Mouse (Mus musculus): Measurements from ENCODE around the gene 2010111I01Rik. TPM values are rescaled to one million over a fixed set of nuclear protein-coding genes. Genes with fewer than 3 reads are reported as not detected.
"Not testable (repeated sequence)": the region's sequence is repeated elsewhere in the genome, so short reads cannot be mapped to it uniquely, and the experiment has no call there.

2010111I01Rik gene
- polyA plus RNA-seq (2015; fragmentation: Nextera tagmentation; extraction: Ambion mirVana) = 16.5 and 17.2 TPM in 2 replicates

DNA sequence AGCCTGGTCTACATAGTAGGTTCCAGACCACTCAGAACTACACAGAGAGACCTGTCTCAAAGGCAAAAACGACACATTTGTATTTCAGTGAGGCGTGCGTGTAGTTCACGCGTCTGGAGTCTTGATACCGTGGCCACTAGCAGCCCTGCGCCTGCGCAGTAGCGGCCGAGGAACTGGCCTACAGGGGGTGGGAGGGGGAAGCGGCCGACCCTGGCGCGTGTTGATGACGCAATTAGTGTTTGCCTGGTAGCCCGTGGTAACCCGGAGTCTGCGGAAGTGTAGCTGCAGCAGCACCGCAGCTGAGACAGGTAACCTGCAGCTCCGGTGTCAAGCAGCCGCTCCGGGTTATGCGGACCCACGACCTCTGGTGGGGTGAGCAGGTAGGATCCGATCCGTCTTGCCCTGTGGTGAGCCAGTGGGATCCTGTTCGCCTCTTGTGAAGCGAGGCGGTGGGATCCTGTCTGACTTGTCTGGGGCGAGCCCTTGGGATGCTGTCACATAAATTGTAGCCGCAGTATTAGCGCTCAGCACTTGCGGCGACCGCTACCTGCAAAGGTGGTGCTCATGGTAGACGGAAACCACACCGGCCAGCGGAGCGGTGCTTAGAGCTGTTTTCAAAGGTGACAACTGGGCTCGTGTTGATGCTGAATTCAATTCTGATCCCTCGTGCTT, at the start of gene 2010111I01Rik:
2010111I01Rik (plus strand) TSS at position 254 of the 672 bp plus-strand sequence.
- Histone ChIP-seq H3K4me1 (replicated peaks) (peaks cover 18% of the 10 kb centered on the region), H3K4me3 (replicated peaks) (peak within 1 kb of the TSS; percentile 71), H3K4me2 (peak within 1 kb of the TSS; percentile 85), H3K9me3 (replicated peaks) (no peaks in the 10 kb centered on the region), H3K9ac (peak within 1 kb of the TSS; percentile 70), H3K27me3 (no peaks in the 10 kb centered on the region), H3K27ac (no peak within 1 kb of the TSS; the same call in 1 of the 2 replicates), H3K36me3 (no peaks in the 10 kb centered on the region)
- under 1% methylated on average over 41 of the region's 41 CpGs for WGBS (ENCODE audit: insufficient replicate concordance)
- peak; percentile 93 for ATAC-seq (ENCODE audit: low read depth)
- peak; percentile 92 for DNase-seq

DNA sequence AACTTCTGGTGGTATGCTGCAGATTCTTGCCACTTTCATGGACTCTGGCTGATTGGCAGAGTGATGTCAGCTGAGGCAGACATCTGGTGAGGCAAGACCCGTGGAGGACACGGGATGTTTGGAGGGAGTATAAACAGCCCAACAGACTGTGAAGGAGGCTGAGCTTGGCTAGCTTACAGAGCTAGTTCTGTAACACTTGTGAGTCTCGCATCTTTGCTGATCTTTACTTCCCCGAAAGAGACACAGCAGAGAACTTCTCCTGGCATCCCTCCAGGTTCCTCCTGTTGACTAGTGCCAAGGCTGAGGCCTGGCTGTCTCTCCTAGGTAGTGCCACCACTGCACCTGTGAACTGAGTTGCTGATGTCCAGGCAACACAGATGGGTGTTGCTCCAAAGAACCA, 48.0 kb upstream of the 2010111I01Rik start:
- Histone ChIP-seq H3K27ac (no peak overlapping the region), H3K36me3 (no peaks in the 10 kb centered on the region), H3K9ac (no peak overlapping the region), H3K27me3 (no peaks in the 10 kb centered on the region), H3K4me3 (replicated peaks) (no peak overlapping the region), H3K4me1 (replicated peaks) (peaks cover 17% of the 10 kb centered on the region), H3K4me2 (no peak overlapping the region), H3K9me3 (replicated peaks) (no peaks in the 10 kb centered on the region)
- no peak for ATAC-seq (ENCODE audit: low read depth)
- no peak for DNase-seq
- whole genome bisulfite sequencing (ENCODE audit: insufficient replicate concordance) = 55% methylated on average over 4 of the region's 4 CpGs

DNA sequence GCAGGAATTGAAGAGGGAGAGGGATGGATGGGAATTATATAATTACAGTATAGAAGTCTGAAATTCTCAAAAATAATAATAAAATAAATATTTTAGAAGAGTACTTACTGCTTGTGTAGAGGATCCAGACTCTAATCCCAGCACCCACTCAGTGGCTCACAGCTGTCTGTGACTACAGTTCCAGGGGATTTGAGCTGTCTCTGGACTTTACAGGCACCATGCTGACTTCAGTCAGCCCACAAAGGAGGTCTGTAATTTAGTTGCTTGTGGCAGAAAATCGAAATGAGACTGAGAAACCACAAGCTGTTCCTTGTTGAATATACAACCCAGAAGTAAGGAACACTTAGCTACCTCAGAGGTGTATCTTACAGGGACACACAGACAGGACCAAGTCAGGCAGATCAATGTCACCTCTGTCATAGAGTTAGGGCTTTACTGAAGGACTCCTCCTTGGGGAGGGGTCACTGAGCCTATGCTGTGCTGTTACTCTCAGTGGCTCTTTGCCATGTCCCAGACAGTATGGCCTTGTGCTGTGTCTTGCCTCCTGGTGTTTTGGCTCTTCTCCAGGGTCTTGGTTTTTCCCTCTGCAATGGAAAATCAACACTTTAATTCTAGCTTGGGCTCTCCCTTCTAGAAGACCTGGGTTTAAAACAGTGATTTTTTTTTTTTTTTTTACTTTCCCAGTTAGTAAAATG, 47.1 kb upstream of the 2010111I01Rik start:
- Histone ChIP-seq H3K9me3 (replicated peaks) (no peaks in the 10 kb centered on the region), H3K27me3 (no peaks in the 10 kb centered on the region), H3K9ac (no peak overlapping the region), H3K27ac (no peak overlapping the region), H3K4me2 (no peak overlapping the region), H3K36me3 (no peaks in the 10 kb centered on the region), H3K4me1 (replicated peaks) (peaks cover 8% of the 10 kb centered on the region; the same call in 1 of the 2 replicates), H3K4me3 (replicated peaks) (no peak overlapping the region)
- 37% methylated on average over 1 of the region's 1 CpGs for WGBS (ENCODE audit: insufficient replicate concordance)
- ATAC-seq (ENCODE audit: low read depth) (no peak), DNase-seq (no peak)

GRCm38 (mm10) chr13:62919647-62920341, 44.9 kb upstream of the 2010111I01Rik start:
- H3K27ac ChIP-seq = no peak overlapping the region
- no peaks in the 10 kb centered on the region for H3K4me1 ChIP-seq (replicated peaks)
- WGBS (ENCODE audit: insufficient replicate concordance) = 32% methylated on average over 11 of the region's 11 CpGs
- DNase-seq (peak; percentile 50), ATAC-seq (ENCODE audit: low read depth) (no peak)
- no peaks in the 10 kb centered on the region for H3K36me3 ChIP-seq
- H3K9me3 ChIP-seq (replicated peaks) = no peaks in the 10 kb centered on the region
- H3K4me2 ChIP-seq = no peak overlapping the region
- H3K27me3 ChIP-seq = no peaks in the 10 kb centered on the region
- H3K9ac ChIP-seq = no peak overlapping the region
- no peak overlapping the region for H3K4me3 ChIP-seq (replicated peaks)

DNA sequence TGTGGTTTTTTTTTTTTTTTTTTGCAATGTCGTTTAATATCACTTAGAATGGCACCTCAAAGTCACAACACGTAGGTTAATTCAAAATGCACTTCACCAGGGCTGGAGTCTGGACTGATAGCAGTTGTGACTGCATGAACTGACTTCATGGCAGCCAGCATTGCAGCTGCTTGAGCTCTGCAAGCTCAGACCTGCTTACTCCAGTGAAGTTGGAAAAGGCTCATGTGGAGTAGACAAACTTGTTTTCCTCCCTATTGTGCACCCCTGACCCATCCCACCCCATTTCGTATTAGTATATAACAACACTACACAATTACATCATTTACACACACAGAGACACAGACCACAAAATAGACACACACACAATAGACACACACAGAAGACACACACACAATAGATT, 42.0 kb upstream of the 2010111I01Rik start:
- Histone ChIP-seq H3K27ac (no peak overlapping the region), H3K36me3 (no peaks in the 10 kb centered on the region), H3K4me2 (no peak overlapping the region), H3K27me3 (no peaks in the 10 kb centered on the region), H3K4me1 (replicated peaks) (no peaks in the 10 kb centered on the region), H3K4me3 (replicated peaks) (no peak overlapping the region), H3K9ac (no peak overlapping the region), H3K9me3 (replicated peaks) (no peaks in the 10 kb centered on the region)
- ATAC-seq (ENCODE audit: low read depth) = no peak
- no peak for DNase-seq
- WGBS (ENCODE audit: insufficient replicate concordance) = 59% methylated on average over 3 of the region's 3 CpGs

GRCm38 (mm10) chr13:62923182-62923581, 41.5 kb upstream of the 2010111I01Rik start:
- ATAC-seq (ENCODE audit: low read depth) = no peak
- no peak overlapping the region for H3K27ac ChIP-seq
- no peak for DNase-seq

DNA sequence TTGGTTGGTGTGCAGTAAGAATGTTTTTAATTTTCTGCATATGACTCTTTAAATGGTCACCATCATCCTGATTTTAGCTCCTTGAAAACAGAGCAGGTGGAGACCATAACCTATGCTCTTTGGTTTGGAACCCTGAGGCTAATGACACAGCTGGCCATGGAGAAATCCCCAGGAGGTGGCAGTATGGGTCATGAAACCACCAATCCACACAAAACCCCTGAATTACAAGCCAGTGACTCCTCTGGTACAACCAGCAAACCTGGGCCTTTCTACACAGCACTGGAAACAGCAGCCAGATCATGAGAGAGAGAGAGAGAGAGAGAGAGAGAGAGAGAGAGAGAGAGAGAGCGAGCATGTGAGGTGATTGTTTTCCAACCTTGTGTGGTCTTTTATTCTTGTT, 38.2 kb upstream of the 2010111I01Rik start:
- ATAC-seq (ENCODE audit: low read depth) = no peak

More at GRCm38 (mm10) chr13:62923182-62923581, 41.5 kb upstream of the 2010111I01Rik start:
- Histone ChIP-seq H3K4me2 (no peak overlapping the region), H3K9ac (no peak overlapping the region), H3K27me3 (no peaks in the 10 kb centered on the region), H3K36me3 (no peaks in the 10 kb centered on the region), H3K4me3 (replicated peaks) (no peak overlapping the region), H3K4me1 (replicated peaks) (no peaks in the 10 kb centered on the region), H3K9me3 (replicated peaks) (no peaks in the 10 kb centered on the region)
- WGBS (ENCODE audit: insufficient replicate concordance) = 76% methylated on average over 8 of the region's 8 CpGs

GRCm38 (mm10) chr13:62927470-62927869, 37.2 kb upstream of the 2010111I01Rik start:
- H3K27ac ChIP-seq = no peak overlapping the region
- no peak overlapping the region for H3K4me2 ChIP-seq
- ATAC-seq (ENCODE audit: low read depth) = no peak

More for the DNA sequence above, 38.2 kb upstream of the 2010111I01Rik start:
- Histone ChIP-seq H3K4me3 (replicated peaks) (no peak overlapping the region), H3K9me3 (replicated peaks) (no peaks in the 10 kb centered on the region), H3K4me2 (no peak overlapping the region), H3K27me3 (no peaks in the 10 kb centered on the region), H3K9ac (no peak overlapping the region), H3K36me3 (no peaks in the 10 kb centered on the region), H3K27ac (no peak overlapping the region), H3K4me1 (replicated peaks) (no peaks in the 10 kb centered on the region)
- WGBS (ENCODE audit: insufficient replicate concordance) = 70% methylated on average over 1 of the region's 1 CpGs
- peak; percentile 14 for DNase-seq

GRCm38 (mm10) chr13:62929144-62929543, 35.5 kb upstream of the 2010111I01Rik start:
- not testable (repeated sequence) for H3K4me3 ChIP-seq (replicated peaks); DNase-seq; H3K36me3 ChIP-seq; H3K27me3 ChIP-seq; H3K9me3 ChIP-seq (replicated peaks); H3K4me1 ChIP-seq (replicated peaks); H3K9ac ChIP-seq; ATAC-seq (ENCODE audit: low read depth); H3K27ac ChIP-seq; H3K4me2 ChIP-seq
- 80% methylated on average over 3 of the region's 3 CpGs for WGBS (ENCODE audit: insufficient replicate concordance)

More at GRCm38 (mm10) chr13:62927470-62927869, 37.2 kb upstream of the 2010111I01Rik start:
- DNase-seq = no peak
- H3K4me3 ChIP-seq (replicated peaks) = no peak overlapping the region
- WGBS (ENCODE audit: insufficient replicate concordance) = 66% methylated on average over 1 of the region's 1 CpGs
- no peaks in the 10 kb centered on the region for H3K27me3 ChIP-seq
- no peak overlapping the region for H3K9ac ChIP-seq
- H3K9me3 ChIP-seq (replicated peaks) = no peaks in the 10 kb centered on the region
- no peaks in the 10 kb centered on the region for H3K4me1 ChIP-seq (replicated peaks)
- no peaks in the 10 kb centered on the region for H3K36me3 ChIP-seq

DNA sequence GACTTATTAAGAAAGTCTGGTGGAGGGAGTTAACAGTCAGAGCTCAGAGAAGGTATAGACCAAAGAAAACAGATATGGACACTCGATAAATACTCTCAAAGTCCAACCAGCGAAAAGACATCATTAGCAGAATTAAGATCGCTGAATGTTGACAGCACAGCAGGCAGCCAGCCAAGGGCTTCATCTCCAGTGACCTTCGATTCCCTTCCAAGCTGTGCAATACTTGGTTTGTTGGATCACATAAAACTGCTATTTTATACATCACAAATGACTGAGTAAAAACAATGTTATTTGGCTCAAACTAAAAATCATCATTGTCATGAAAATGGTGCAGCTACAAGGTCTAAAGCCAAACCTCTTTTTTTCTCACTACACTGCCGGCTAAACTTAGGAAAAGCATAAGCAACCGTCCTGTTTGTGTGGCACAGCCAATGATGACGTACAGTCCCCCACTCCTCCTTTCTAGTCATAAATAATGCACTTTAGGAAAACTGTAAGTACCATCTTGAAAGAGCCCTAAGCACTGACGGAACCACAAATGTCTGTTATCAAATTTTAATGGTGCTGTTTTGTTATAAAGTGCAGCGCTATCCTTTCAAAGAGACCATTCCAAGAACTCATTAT, 34.8 kb upstream of the 2010111I01Rik start:
- Histone ChIP-seq H3K36me3 (no peaks in the 10 kb centered on the region), H3K4me1 (replicated peaks) (no peaks in the 10 kb centered on the region), H3K4me3 (replicated peaks) (no peak overlapping the region), H3K9me3 (replicated peaks) (no peaks in the 10 kb centered on the region), H3K27me3 (no peaks in the 10 kb centered on the region), H3K27ac (no peak overlapping the region), H3K9ac (no peak overlapping the region), H3K4me2 (no peak overlapping the region)
- DNase-seq (no peak), ATAC-seq (ENCODE audit: low read depth) (no peak)
- WGBS (ENCODE audit: insufficient replicate concordance) = 75% methylated on average over 9 of the region's 9 CpGs

- Histone ChIP-seq H3K4me2 (no peak overlapping the region), H3K9me3 (replicated peaks) (no peaks in the 10 kb centered on the region), H3K27ac (no peak overlapping the region), H3K4me3 (replicated peaks) (no peak overlapping the region), H3K4me1 (replicated peaks) (no peaks in the 10 kb centered on the region; the same call in 1 of the 2 replicates), H3K27me3 (peaks cover 13% of the 10 kb centered on the region; the same call in 1 of the 2 replicates), H3K9ac (no peak overlapping the region), H3K36me3 (no peaks in the 10 kb centered on the region)
- WGBS (ENCODE audit: insufficient replicate concordance) = 72% methylated on average over 4 of the region's 4 CpGs
- ATAC-seq (ENCODE audit: low read depth) (no peak), DNase-seq (no peak)
Measured at GRCm38 (mm10) chr13:62932452-62932851, 32.2 kb upstream of the 2010111I01Rik start.
